Mouse (Mus musculus) Patski (cell line): ENCODE results near the gene Mfap5. TPM values are rescaled to one million over a fixed set of nuclear protein-coding genes. Genes with fewer than 3 reads are reported as not detected.
"Not testable (repeated sequence)": the region's sequence is repeated elsewhere in the genome, so short reads cannot be mapped to it uniquely, and the experiment has no call there.

ENCODE experiments used
- ATAC-seq: fragments of 100-300 bp; one replicate; pipeline ENCODE4 v1.8.0; 2021
- CTCF ChIA-PET: fragments of 350-600 bp; sonication (Branson Sonifier 250); formaldehyde crosslinking; loops from one replicate; lab custom pipeline; 2022; ENCODE audit warnings: inconsistent platforms; lab: Charles Lee
- POLR2A ChIA-PET: fragments of 350-600 bp; sonication (Branson Sonifier 250); formaldehyde crosslinking; loops from one replicate; lab custom pipeline; 2022; ENCODE audit warnings: antibody characterized with exemption, inconsistent platforms; lab: Charles Lee
- DNase-seq: peaks from one replicate; pipeline ENCODE4 v3.0.0-alpha.2; 2011; ENCODE audit warnings: low read depth, low spot score
- H3K27me3 ChIP-seq: fragments of 371-371 bp; one replicate; pipeline ENCODE4 v1.5.1; 2021
- CTCF ChIP-seq: fragments of 100-300 bp; IDR thresholded peaks from one replicate; pipeline ENCODE4 v1.5.1; 2021
- in situ Hi-C: fragments of 300-500 bp; cut with MboI; formaldehyde crosslinking; loops from 3 replicates; pipeline ENCODE4 v1.11.1; 2018; ENCODE audit warnings: low pct_unique_long_range_greater_than_20kb, mixed read lengths
- polyA plus RNA-seq: library from polyadenylated mRNA; unstranded; gene quantifications from one replicate; pipeline ENCODE4 v1.2.3, GENCODE M21; 2021

The Mfap5 gene
- polyA plus RNA-seq, 1 experiment from 2014 or later = not detected

DNA sequence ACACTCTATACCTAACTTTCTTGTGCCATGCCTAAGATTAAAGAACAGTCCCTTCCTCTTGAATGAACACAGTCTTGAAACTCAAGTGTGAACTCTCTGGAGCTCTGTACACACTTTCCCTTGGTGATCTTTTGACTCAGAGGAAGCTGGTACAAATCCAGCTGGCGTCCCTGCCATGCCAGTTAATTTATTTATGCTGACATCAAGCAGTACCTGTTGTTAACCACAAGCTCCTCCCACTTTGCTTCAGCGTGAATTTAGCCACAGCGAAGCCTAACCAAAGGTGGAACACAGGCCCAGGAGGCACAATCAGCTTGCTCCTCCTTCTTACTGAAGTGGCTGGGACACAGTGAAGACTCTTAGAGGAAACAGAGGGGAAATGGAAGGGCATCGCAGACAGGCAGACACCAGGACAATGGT lies 27.2 kb downstream of the Mfap5 start:
- in situ Hi-C loops = no loop called here
- ATAC-seq = no peak

GRCm38 (mm10) chr6:122534032-122534431 lies 28.4 kb downstream of the Mfap5 start:
- ATAC-seq = no peak
- ChIA-PET CTCF (no interaction called here), POLR2A (no interaction called here)
- no peak for DNase-seq
- no peaks in the 10 kb centered on the region for H3K27me3 ChIP-seq
- TF ChIP-seq CTCF = no peak
- in situ Hi-C loops = no loop called here

More for the DNA sequence above, 27.2 kb downstream of the Mfap5 start:
- no peak for DNase-seq
- TF ChIP-seq CTCF = no peak
- CTCF ChIA-PET = interaction anchor here (1.2 kb wide), 1 partner anchor 12 kb away, joined by 3 read pairs; no protein-coding TSS in a partner anchor
- POLR2A ChIA-PET = no interaction called here
- H3K27me3 ChIP-seq = peaks cover 4% of the 10 kb centered on the region

DNA sequence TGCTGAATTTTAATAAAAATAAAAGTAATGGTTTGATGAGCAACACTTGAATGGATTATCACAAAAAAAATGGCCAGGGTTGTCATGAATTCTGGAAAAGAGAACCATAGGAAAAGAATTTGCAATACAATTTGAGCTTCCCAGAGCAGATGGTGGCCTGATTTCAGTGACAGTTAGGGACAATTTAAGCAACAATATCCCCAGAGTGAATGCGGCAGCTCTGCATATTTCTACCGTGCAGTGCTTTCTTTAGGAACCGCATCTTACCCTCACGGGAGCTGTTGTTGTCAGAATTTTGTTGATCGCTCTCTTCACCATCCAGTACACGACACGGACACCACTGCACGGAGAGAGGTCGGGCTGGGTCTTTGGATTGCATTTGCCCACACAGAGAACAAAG lies 33.9 kb downstream of the Mfap5 start:
- ATAC-seq (no peak), DNase-seq (no peak)
- ChIA-PET POLR2A (no interaction called here), CTCF (no interaction called here)
- peaks cover 9% of the 10 kb centered on the region for H3K27me3 ChIP-seq
- in situ Hi-C loops = no loop called here
- TF ChIP-seq CTCF = no peak

DNA sequence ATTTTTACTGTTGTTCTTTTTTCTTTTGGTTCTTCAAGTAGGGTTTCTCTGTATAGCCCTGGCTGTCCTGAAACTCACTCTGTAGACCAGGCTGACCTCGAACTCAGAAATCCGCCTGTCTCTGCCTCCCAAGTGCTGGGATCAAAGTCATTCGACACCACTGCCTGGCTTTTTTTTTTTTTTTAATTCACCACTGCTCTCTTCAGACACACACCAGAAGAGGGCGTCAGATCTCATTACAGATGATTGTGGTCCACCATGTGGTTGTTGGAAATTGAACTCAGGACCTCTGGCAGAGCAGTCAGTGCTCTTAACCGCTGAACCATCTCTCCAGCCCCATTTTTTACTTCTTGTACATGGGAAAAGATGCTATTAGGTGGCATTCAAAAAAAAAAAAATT lies 36.8 kb downstream of the Mfap5 start:
- DNase-seq, in situ Hi-C loops, POLR2A ChIA-PET, CTCF ChIA-PET, H3K27me3 ChIP-seq, ATAC-seq: not testable (repeated sequence)

- POLR2A ChIA-PET = no interaction called here
- no peak for DNase-seq
- in situ Hi-C loops = no loop called here
- ATAC-seq = no peak
- H3K27me3 ChIP-seq = peaks cover 9% of the 10 kb centered on the region
- CTCF ChIA-PET = no interaction called here
- TF ChIP-seq CTCF = no peak
Observed at GRCm38 (mm10) chr6:122543574-122543973, 37.9 kb downstream of the Mfap5 start.

DNA sequence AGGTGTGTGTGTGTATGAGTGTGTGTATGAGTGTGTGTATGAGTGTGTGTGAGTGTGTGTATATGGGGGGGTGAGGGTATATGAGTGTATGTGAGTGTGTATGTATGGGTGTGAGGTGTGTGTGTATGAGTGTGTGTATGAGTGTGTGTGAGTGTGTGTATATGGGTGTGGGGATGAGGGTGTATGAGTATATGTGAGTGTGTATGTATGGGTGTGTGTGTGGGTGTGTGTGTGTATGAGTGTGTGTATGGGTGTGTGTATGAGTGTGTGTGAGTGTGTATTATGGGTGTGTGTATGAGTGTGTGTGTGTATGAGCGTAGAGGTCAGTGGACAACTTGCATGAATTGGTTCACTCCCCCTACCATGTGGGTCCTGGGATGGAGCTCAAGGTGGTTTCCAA lies 39.0 kb downstream of the Mfap5 start:
- DNase-seq = no peak
- ChIA-PET CTCF (no interaction called here), POLR2A (no interaction called here)
- H3K27me3 ChIP-seq = peaks cover 9% of the 10 kb centered on the region
- TF ChIP-seq CTCF = no peak
- no peak for ATAC-seq
- in situ Hi-C loops = no loop called here

GRCm38 (mm10) chr6:122545289-122545882 lies 39.7 kb downstream of the Mfap5 start:
- ChIA-PET CTCF (interaction anchor here (2.7 kb wide), 1 partner anchor 11 kb away, joined by 15 read pairs; no protein-coding TSS in a partner anchor), POLR2A (no interaction called here)
- no peak for DNase-seq
- peaks cover 9% of the 10 kb centered on the region for H3K27me3 ChIP-seq
- TF ChIP-seq CTCF = no peak
- in situ Hi-C loops = no loop called here
- ATAC-seq = no peak

- ATAC-seq (no peak), DNase-seq (no peak)
- no peak for TF ChIP-seq CTCF
- ChIA-PET CTCF (interaction anchor here (2.7 kb wide), 1 partner anchor 10 kb away, joined by 15 read pairs; no protein-coding TSS in a partner anchor), POLR2A (no interaction called here)
- peaks cover 6% of the 10 kb centered on the region for H3K27me3 ChIP-seq
- in situ Hi-C loops = no loop called here
Observed at GRCm38 (mm10) chr6:122545948-122546347, 40.3 kb downstream of the Mfap5 start.

GRCm38 (mm10) chr6:122553606-122554005 lies 48.0 kb downstream of the Mfap5 start, which contains the start of gene Aicda:
Gene Aicda, plus strand, starts transcription at chr6:122553801.
- no peak for ATAC-seq
- no peak for DNase-seq
- in situ Hi-C loops = no loop called here
- peaks cover 18% of the 10 kb centered on the region for H3K27me3 ChIP-seq
- CTCF ChIA-PET = no interaction called here
- TF ChIP-seq CTCF = no peak
- POLR2A ChIA-PET = interaction anchor here (0.7 kb wide), 1 partner anchor 137 kb away, joined by 3 read pairs; no protein-coding TSS in a partner anchor

DNA sequence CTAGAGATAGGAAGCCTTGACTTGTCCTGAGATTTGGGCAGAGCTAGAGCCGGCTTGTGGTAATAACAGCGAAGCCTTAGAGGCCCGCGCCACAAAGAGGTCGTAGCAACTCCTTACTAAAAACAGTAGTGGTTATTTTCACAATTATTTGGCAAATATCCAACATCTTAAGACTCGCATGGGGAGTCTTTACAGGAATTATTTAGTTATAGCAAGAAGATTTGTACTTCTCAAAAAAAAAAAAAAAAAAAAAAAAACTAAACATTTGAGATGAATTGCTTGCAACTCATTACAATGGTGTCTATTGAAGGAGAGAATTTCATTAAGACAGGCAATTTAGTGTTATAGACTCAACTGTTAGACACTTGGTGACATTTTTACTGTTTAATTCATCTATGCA lies 48.5 kb downstream of the Mfap5 start:
- H3K27me3 ChIP-seq = peaks cover 18% of the 10 kb centered on the region
- in situ Hi-C loops = no loop called here
- no peak for TF ChIP-seq CTCF
- POLR2A ChIA-PET = no interaction called here
- no peak for ATAC-seq
- CTCF ChIA-PET = no interaction called here
- no peak for DNase-seq

DNA sequence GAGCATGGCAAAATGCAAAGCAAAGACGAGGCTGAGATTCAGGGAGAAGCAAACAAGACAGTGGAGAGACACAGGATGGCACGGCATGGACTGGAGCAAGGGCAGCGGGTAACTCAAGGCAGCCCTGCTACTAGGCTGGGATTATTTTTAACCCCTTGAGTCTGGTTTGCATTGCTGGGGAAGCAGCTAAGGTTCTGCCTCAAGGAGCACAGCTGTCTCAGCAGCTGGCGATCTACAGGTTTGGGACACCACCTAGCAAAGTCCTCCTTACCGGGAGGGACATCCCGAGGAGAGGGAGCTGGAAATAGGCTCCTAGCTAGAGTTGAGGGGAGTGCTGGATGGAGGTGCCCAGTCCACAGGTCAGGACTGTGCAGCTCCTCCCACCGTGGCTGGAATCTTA lies 49.6 kb downstream of the Mfap5 start:
- in situ Hi-C loops = no loop called here
- peaks cover 18% of the 10 kb centered on the region for H3K27me3 ChIP-seq
- ChIA-PET POLR2A (no interaction called here), CTCF (interaction anchor here (1.5 kb wide), 1 partner anchor 91 kb away, joined by 3 read pairs; no protein-coding TSS in a partner anchor)
- no peak for TF ChIP-seq CTCF
- ATAC-seq = no peak
- no peak for DNase-seq
